Mouse (Mus musculus) adrenal gland, postnatal 36 days (tissue): ENCODE data around the gene Zfp467. TPM values are rescaled to one million over a fixed set of nuclear protein-coding genes. Genes with fewer than 3 reads are reported as not detected.

Source experiments
- DNase-seq, 2 experiments: peaks; one replicate each; pipeline ENCODE4 v3.0.0; 2021; ENCODE audit warnings: mixed read lengths in 1 of 2
- microRNA-seq: library from miRNA; unstranded; fragments of <30 nt; microRNA quantifications from one replicate; pipeline ENCODE4 v1.2.0, GENCODE M21; 2021
- total RNA-seq, 2 experiments: library from RNA; stranded (reverse); gene quantifications; 2 replicates each; pipeline ENCODE4 v1.2.3; 2021

Zfp467 gene
- total RNA-seq, 2 experiments from 2014 or later, result 31.2 to 62.6 TPM

DNA sequence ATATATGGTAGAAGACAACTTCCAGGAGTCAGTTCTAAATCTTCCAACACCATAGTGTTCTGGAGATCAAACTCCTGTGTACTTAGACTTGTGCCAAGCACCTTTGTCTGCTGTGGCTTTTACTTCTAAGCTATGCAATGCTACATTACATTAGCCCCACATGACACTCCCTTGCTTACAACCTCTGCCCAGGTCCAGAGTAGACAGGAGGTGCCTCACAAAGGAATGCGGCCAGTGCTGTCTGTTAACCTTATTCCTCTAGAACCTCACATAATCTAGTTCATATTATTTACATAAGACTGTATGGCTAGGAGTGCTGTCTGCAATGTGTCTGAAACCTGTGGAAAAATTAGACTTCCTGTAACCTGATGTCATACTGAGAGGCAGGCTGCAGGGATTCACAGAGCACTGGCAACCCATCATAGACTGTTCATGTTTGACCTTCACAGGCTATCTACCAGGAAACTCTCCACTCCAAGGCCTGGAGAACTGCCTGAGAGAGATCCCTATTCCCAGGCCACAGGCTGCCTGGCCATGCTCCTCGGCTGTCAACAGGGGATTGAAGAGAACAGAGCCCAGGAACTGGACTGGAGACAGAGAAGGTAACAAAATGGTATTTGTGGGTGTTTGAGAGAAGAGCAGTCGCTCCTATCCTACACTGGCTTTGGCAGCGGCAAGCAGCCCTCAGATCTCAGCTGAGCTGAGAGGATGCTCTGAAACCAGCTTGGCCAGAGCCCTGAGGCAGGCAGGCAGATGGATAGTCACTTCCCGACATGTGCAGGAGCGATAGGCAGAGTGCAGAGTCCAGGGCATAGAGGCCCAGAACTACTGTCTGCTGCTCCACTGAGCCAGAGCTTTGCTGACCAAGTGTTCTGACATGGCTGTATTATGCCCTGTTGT is 34.2 kb downstream of the Zfp467 start:
- peak; percentile 43 to 49 for DNase-seq

DNA sequence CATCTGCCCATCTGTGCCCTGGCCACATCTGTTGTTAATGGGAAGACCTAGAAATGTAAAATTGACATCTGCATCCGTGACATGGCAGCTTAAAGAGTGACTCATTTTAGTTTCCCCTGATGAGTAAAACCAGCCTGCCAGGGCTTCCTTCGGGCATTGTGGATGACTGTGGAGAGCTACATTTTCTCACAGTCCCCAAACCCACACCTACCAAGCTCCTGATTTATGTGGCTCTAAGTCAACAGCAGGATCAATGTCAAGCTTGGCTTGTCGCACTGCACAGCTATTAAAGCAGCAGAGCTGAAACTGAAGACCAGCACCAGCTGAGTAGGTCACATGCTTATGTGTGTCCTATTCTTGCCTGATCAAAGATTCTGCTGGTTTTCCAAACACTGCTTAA is 35.1 kb downstream of the Zfp467 start:
- no peak for DNase-seq

DNA sequence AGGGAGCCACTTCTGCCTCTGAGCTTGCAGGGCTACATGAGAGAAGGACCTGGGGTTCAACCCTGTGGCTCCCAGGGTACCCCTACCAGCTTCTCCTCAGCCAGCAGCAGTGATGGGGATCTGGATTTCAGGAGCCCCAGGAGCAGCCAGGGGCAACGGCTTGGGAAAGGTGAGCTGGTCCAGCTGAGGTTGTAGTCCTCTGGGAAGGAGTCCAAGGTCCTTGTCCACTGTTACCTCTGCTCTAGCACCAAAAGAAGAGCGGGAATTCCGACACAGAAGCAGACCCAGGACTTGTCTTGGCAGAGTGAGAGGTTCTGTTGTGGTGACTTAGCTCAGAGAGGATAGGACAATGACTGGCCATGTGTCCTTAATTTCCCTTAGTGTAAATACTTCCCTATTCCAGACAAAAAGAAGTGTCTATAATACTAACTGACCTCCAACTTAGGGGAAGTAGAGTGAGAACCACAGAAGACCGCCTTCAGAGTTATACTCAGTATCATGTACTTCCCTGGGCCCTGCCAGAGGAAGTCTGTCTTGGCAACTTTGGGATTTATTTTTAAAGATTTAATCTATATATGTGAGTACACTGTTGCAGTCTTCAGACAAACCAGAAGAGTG is 35.8 kb downstream of the Zfp467 start:
- no peak for DNase-seq

DNA sequence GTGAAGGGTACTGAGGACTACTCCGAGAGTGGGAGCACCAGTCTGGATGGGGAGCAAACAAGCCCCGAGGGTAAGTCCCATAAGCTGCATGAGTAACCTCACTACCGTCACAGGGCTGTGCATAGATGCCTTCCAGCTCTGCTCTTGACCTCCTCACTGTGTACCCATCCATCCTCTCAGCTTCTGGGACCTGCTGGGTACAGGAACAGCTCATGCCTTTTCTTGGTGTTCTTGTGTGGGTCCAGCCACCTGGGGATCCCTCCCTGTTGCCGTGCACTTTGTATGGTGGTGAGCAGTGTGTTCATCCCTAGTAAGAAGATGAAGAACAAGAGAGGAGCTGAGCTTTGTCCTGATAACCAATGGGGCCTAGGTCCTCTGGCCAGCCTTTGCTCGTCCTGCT is 41.6 kb downstream of the Zfp467 start:
- no peak for DNase-seq

DNA sequence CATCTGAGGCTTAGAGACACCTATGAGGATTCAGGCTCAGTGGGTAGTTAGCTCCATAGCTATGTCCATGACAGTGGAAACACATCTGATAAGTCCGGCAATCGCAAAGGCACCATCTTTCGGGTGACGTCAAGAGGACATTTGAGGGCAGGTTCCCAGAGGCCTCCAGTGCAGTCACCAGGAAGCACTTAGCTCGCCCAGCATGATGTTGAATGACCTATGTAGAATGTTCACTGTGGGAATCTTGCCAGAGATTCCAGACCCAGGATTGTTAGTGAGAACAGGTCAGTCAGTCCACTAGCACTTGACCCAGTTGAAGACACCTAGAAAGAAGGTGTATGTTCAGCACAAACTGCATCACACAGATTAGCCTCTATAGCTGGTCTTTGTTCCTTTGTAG is 45.7 kb downstream of the Zfp467 start:
- DNase-seq, result no peak

DNA sequence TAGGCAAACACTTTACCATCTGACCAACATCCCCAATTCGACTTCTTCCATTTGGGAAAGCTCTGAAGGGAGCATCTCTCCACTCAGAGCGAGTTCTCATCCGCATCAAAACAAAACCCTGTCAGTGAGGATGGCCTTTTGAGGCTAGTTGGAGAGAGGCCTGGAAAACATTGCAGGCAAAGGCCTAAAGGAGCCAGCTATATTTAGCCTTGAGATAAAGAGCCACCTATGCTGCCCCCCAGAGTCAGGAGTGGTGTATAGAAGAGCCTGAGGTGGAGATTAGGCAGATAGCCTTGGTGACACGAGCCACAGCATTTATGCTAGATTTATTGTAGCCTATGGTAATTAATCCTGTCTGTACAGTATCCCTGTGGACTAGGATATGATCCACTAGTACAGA is 48.3 kb downstream of the Zfp467 start:
- peak; percentile 54 to 58 for DNase-seq

DNA sequence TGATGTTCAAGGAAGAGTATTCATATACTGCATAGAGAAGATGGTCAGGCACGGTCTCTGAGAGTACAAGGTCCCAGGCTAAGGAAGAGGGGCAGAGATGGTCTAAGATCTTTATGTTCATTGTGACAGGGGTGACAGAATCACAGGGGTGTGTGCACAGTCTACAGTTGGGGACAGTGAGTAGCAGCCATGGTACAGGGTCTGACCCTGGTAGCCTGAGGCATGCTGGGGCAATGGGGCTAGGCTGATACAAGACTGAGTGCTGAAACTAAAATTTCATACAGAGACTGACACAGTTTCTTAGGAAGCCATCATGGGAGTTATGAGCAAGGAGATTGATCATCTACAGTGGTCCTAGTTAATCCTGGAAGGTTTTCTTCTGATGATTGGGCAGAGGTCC is 48.9 kb downstream of the Zfp467 start:
- DNase-seq, result no peak

DNA sequence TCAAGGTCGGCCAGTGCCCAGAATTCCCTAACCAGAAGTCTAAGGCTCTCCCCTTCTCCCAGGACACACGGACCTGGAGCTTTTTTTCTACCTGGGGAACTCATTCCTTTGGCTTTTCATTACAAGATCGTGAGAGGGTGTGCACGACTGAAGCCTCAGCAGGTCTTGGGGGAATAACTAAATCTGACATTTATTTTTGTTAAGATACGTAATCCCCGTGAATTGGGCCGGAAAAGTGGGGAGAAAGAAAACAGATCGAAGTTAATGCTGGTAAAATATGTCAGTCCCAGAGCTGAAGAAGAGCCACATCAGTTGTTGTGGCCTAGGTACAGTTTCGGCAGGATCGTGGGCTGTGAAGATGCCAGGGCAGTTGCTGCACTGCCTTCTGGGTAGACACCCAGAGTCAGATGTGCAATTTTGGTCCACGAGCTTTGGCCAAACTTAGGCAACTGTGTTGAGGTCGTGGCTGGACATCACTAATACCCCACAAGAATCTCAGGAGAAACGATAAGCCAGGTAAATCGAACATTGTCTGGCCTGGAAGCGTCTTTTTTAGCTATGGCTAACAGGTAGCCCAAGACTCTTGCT is 49.5 kb downstream of the Zfp467 start:
- DNase-seq, result no peak

DNA sequence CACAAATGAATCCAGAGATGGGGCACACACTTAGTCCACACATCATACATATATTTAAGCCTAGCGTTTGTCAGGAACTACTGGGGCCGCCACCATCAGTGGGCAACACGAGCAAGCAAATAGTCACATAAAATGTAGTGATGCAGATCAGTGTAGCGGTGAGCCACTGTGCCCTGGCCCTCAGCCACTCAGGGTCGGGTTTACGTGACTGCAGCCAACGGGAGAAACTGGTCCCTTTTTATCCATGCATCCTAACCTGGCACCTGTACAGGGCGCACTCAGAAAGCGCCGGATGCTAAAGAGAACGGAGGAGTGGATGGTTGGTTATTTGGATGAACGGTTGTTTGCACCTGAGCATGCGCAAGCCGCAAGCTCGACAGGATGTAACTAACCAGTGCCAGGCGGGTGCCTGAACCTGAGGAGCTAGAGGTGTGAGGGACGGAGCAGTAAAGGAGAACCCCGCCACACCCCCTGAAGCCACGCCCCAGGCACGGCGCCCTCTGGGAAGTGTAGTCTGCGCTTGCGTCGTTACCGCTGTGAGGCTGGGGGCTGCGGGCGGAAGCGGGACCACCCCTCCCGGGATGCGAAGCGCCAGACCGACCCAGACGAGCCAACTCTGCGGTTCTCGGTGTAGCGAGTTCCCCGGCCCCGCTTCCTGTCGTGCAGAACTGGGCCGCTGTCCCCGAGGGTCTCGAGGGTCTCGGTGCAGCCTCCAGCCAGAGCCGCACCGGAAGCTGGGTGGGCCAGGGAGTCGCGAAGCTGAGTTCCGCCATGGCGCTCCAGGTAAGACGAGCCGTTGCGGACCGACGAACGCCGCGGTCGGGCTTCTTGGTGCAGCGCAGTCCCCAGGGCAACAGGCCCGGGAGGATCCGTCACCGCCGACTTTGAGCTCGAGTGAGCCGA is 50.3 kb downstream of the Zfp467 start, which contains the start of gene Krba1:
TSS of gene Krba1 (plus strand) at position 482 of the 903 bp plus-strand sequence.
- DNase-seq, result peak; percentile 89 to 93

DNA sequence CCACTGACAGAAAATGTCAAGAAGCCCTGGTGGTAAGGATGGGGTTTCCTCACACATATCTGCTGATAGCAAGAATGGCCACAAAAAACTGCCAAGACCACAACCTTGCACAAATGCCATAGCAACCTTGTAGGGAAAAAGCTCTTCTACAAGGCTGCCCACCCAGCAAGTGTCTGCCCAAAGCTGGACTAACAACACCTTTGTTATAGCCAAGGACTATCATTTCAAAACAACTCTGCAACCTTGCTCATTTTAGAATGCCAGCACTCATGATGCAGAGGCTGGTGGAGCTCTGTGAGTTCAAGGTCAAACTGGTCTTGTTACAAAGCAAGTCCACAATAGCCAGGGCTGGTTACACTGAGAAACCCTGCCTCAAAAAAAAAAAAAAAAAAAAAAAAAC is 51.8 kb downstream of the Zfp467 start:
- DNase-seq, result peak in 1 of 2 experiments; percentile 56

DNA sequence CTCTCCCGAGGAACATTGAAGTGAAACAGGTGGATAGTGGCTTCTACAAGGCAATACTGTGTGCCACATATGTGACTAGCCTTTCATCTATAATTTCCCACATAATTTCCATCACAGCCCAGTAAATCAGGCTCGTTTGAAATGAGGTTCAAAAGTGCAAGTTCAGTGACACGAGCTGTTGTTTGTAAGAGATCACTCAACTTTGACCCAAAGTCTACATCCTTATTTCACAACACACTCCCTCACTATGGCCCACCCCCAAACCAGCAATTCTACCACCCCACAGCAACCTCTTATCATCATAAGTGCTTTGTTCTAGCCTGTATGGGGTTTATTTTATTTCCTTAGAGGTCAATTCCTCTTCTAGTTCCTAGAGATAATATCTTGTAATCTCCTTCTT is 57.4 kb downstream of the Zfp467 start:
- DNase-seq, result no peak

Small RNAs within 50 kb of the gene (microRNA-seq; reads per million reads assigned to microRNA genes)
- gene Gm24325, result not detected

Other genes starting within 250 kb of the Zfp467 start
- gene Krba1, start 50.2 kb downstream of the Zfp467 start, total RNA-seq, result 10 to 100 TPM; 19.2 to 37.3 TPM
- 1 to 10 TPM; 1.9 to 2.4 TPM for gene Sspo, start 2.4 kb upstream of the Zfp467 start, total RNA-seq
- gene Atp6v0e2, start 91.8 kb upstream of the Zfp467 start, total RNA-seq, result 10 to 100 TPM; 61.8 to 63.3 TPM
- 10 to 100 TPM; 26.0 to 49.9 TPM for gene Lrrc61, start 109.0 kb upstream of the Zfp467 start, total RNA-seq
- gene Rarres2, start 127.0 kb upstream of the Zfp467 start, total RNA-seq, result 10 to 100 TPM; 52.7 to 77.5 TPM
- not detected for gene Gm45021, start 143.8 kb upstream of the Zfp467 start, total RNA-seq
- gene Repin1, start 148.1 kb upstream of the Zfp467 start, total RNA-seq, result 10 to 100 TPM; 48.5 to 50.5 TPM
- not detected for gene Gm44965, start 148.1 kb upstream of the Zfp467 start, total RNA-seq
- gene Zfp775, start 156.2 kb upstream of the Zfp467 start, total RNA-seq, result 1 to 10 TPM; 6.8 to 9.5 TPM
- 1 to 10 TPM; 1.5 to 1.6 TPM for gene AI854703, start 180.9 kb upstream of the Zfp467 start, total RNA-seq
- gene Gimap8, start 201.4 kb upstream of the Zfp467 start, total RNA-seq, result 10 to 100 TPM in 1 of 2 experiments, 1 to 10 TPM in 1; 9.9 to 15.7 TPM
- gene Gimap9, start 230.3 kb upstream of the Zfp467 start, total RNA-seq, result 1 to 10 TPM; 4.4 to 7.1 TPM
- gene Gimap4, start 238.7 kb upstream of the Zfp467 start, total RNA-seq, result 10 to 100 TPM; 41.2 to 60.8 TPM